Mouse (Mus musculus) midbrain, embryonic 11.5 days (tissue): ENCODE data around the gene Jhy. TPM values are rescaled to one million over a fixed set of nuclear protein-coding genes. Genes with fewer than 3 reads are reported as not detected.

ENCODE experiments used
- ATAC-seq: fragments of 200-750 bp; cut with Nextera tagmentation; 2 replicates; pipeline ENCODE4 v1.8.0; 2017; ENCODE audit warnings: moderate TSS enrichment, moderate library complexity; ENCODE audit not compliant: low FRiP score
- DNase-seq: peaks from one replicate; pipeline ENCODE4 v3.0.0; 2015; ENCODE audit warnings: low spot score; ENCODE audit errors: missing footprints
- H3K27ac ChIP-seq: fragments of 300-500 bp; sonication (generic); 2 replicates; pipeline ENCODE4 v1.5.1; 2014; ENCODE audit warnings: low read depth, low read length
- H3K27me3 ChIP-seq: fragments of 300-500 bp; sonication (generic); 2 replicates; pipeline ENCODE4 v1.6.1; 2014; ENCODE audit warnings: mild to moderate bottlenecking, low read length, moderate library complexity, mixed read lengths; ENCODE audit not compliant: control insufficient read depth, insufficient read depth
- H3K36me3 ChIP-seq: fragments of 300-500 bp; sonication (generic); 2 replicates; pipeline ENCODE4 v1.6.1; 2014; ENCODE audit warnings: mild to moderate bottlenecking, low read length, moderate library complexity, mixed read lengths; ENCODE audit not compliant: control insufficient read depth, insufficient read depth
- H3K4me1 ChIP-seq: fragments of 300-500 bp; sonication (generic); 2 replicates; pipeline ENCODE4 v1.6.1; 2014; ENCODE audit warnings: low read length; ENCODE audit not compliant: control insufficient read depth, insufficient read depth
- H3K4me2 ChIP-seq: fragments of 300-500 bp; sonication (generic); 2 replicates; pipeline ENCODE4 v1.6.1; 2014; ENCODE audit warnings: mild to moderate bottlenecking, moderate library complexity
- H3K4me3 ChIP-seq: fragments of 300-500 bp; sonication (generic); 2 replicates; pipeline ENCODE4 v1.5.1; 2014; ENCODE audit warnings: low read depth, low read length
- H3K9ac ChIP-seq: fragments of 300-500 bp; sonication (generic); 2 replicates; pipeline ENCODE4 v1.6.1; 2014; ENCODE audit warnings: low read length
- H3K9me3 ChIP-seq: fragments of 300-500 bp; sonication (generic); 2 replicates; pipeline ENCODE4 v1.6.1; 2016; ENCODE audit warnings: low read length; ENCODE audit not compliant: control insufficient read depth
- WGBS: fragments of 180-500 bp; shearing (Covaris S2); extraction: QIAGEN DNeasy Blood & Tissue Kit; methylation state at CpG from one replicate; pipeline ENCODE4 v1.1.7; 2014; 5-methylcytosine and 5-hydroxymethylcytosine counted together
- polyA plus RNA-seq: library from polyadenylated mRNA; unstranded; fragments of >200 nt; fragmentation: Nextera tagmentation; extraction: Ambion mirVana; gene quantifications from 2 replicates; pipeline ENCODE4 v1.2.1, GENCODE M21; 2014

Gene Jhy
- polyA plus RNA-seq, 1 experiment from 2014 or later: 3.4 TPM

GRCm38 (mm10) chr9:40947131-40947530 lies 16.8 kb downstream of the Jhy start:
- 66% methylated on average over 4 of the region's 4 CpGs for WGBS
- DNase-seq: peak; percentile 82
- no peaks in the 10 kb centered on the region for H3K4me1 ChIP-seq
- no peaks in the 10 kb centered on the region for H3K36me3 ChIP-seq
- no peak overlapping the region for H3K9ac ChIP-seq
- H3K27ac ChIP-seq: no peak overlapping the region
- H3K4me3 ChIP-seq: no peak overlapping the region
- H3K27me3 ChIP-seq: no peaks in the 10 kb centered on the region
- H3K9me3 ChIP-seq: no peaks in the 10 kb centered on the region
- H3K4me2 ChIP-seq: no peak overlapping the region
- ATAC-seq: no peak

- H3K27ac ChIP-seq: no peak overlapping the region
- DNase-seq (no peak), ATAC-seq (no peak)
- H3K4me3 ChIP-seq: no peak overlapping the region
- 68% methylated on average over 7 of the region's 7 CpGs for WGBS
- H3K9ac ChIP-seq: no peak overlapping the region
- H3K9me3 ChIP-seq: no peaks in the 10 kb centered on the region
- H3K27me3 ChIP-seq: no peaks in the 10 kb centered on the region
- H3K36me3 ChIP-seq: no peaks in the 10 kb centered on the region
- no peaks in the 10 kb centered on the region for H3K4me1 ChIP-seq
- H3K4me2 ChIP-seq: no peak overlapping the region
These were observed 26.5 kb downstream of the Jhy start for GRCm38 (mm10) chr9:40937425-40937824.

GRCm38 (mm10) chr9:40933323-40933722 lies 30.6 kb downstream of the Jhy start:
- no peak overlapping the region for H3K4me2 ChIP-seq
- DNase-seq (no peak), ATAC-seq (no peak)
- WGBS: 75% methylated on average over 3 of the region's 3 CpGs
- no peak overlapping the region for H3K4me3 ChIP-seq
- H3K36me3 ChIP-seq: no peaks in the 10 kb centered on the region
- H3K4me1 ChIP-seq: no peaks in the 10 kb centered on the region
- H3K27me3 ChIP-seq: no peaks in the 10 kb centered on the region
- H3K27ac ChIP-seq: no peak overlapping the region
- no peaks in the 10 kb centered on the region for H3K9me3 ChIP-seq
- H3K9ac ChIP-seq: no peak overlapping the region

- H3K4me2 ChIP-seq: no peak overlapping the region
- no peaks in the 10 kb centered on the region for H3K27me3 ChIP-seq
- WGBS: 82% methylated on average over 17 of the region's 17 CpGs
- H3K36me3 ChIP-seq: no peaks in the 10 kb centered on the region
- no peaks in the 10 kb centered on the region for H3K4me1 ChIP-seq
- H3K9me3 ChIP-seq: no peaks in the 10 kb centered on the region
- ATAC-seq (no peak), DNase-seq (no peak)
- H3K4me3 ChIP-seq: no peak overlapping the region
- H3K9ac ChIP-seq: no peak overlapping the region
- H3K27ac ChIP-seq: no peak overlapping the region
These were observed 36.5 kb downstream of the Jhy start for GRCm38 (mm10) chr9:40927351-40927980.

- DNase-seq: no peak
- ATAC-seq: no peak
- Histone ChIP-seq H3K4me3 (no peak overlapping the region), H3K9ac (no peak overlapping the region), H3K27ac (no peak overlapping the region), H3K36me3 (no peaks in the 10 kb centered on the region), H3K4me2 (no peak overlapping the region), H3K27me3 (peaks cover 3% of the 10 kb centered on the region), H3K4me1 (no peaks in the 10 kb centered on the region), H3K9me3 (no peaks in the 10 kb centered on the region)
- 69% methylated on average over 12 of the region's 12 CpGs for WGBS
These were observed 45.9 kb downstream of the Jhy start for GRCm38 (mm10) chr9:40917871-40918613.

GRCm38 (mm10) chr9:40908915-40909314 lies 55.0 kb downstream of the Jhy start:
- Histone ChIP-seq H3K4me2 (peak overlapping the region; percentile 19; the same call in 1 of the 2 replicates), H3K4me1 (peaks cover 20% of the 10 kb centered on the region), H3K9me3 (no peaks in the 10 kb centered on the region), H3K36me3 (no peaks in the 10 kb centered on the region), H3K27me3 (peaks cover 9% of the 10 kb centered on the region), H3K4me3 (no peak overlapping the region), H3K9ac (no peak overlapping the region), H3K27ac (no peak overlapping the region)
- DNase-seq: peak; percentile 93
- WGBS: 13% methylated on average over 7 of the region's 7 CpGs
- ATAC-seq: peak; percentile 59; the same call in 1 of the 2 replicates

GRCm38 (mm10) chr9:40908411-40908810 lies 55.5 kb downstream of the Jhy start:
- H3K27me3 ChIP-seq: peaks cover 7% of the 10 kb centered on the region

GRCm38 (mm10) chr9:40907413-40907812 lies 56.5 kb downstream of the Jhy start:
- Histone ChIP-seq H3K9ac (no peak overlapping the region), H3K27me3 (peaks cover 7% of the 10 kb centered on the region), H3K4me1 (peaks cover 20% of the 10 kb centered on the region), H3K4me3 (no peak overlapping the region), H3K36me3 (no peaks in the 10 kb centered on the region), H3K4me2 (0 out of 2 replicates have a peak overlapping the region, but pooled peaks have one; percentile 1), H3K9me3 (no peaks in the 10 kb centered on the region), H3K27ac (no peak overlapping the region)
- WGBS: 6% methylated on average over 8 of the region's 8 CpGs
- ATAC-seq (peak; percentile 40; the same call in 1 of the 2 replicates), DNase-seq (peak; percentile 89)

More at GRCm38 (mm10) chr9:40908411-40908810, 55.5 kb downstream of the Jhy start:
- Histone ChIP-seq H3K9me3 (no peaks in the 10 kb centered on the region), H3K9ac (no peak overlapping the region), H3K4me3 (no peak overlapping the region), H3K4me2 (peak overlapping the region; percentile 19; the same call in 1 of the 2 replicates), H3K27ac (no peak overlapping the region), H3K4me1 (peaks cover 20% of the 10 kb centered on the region), H3K36me3 (no peaks in the 10 kb centered on the region)
- WGBS: 9% methylated on average over 8 of the region's 8 CpGs
- DNase-seq (peak; percentile 91), ATAC-seq (no peak)

- Histone ChIP-seq H3K27ac (no peak overlapping the region), H3K4me3 (no peak overlapping the region), H3K27me3 (peaks cover 10% of the 10 kb centered on the region; the same call in 1 of the 2 replicates), H3K36me3 (no peaks in the 10 kb centered on the region), H3K4me1 (no peaks in the 10 kb centered on the region), H3K9me3 (no peaks in the 10 kb centered on the region), H3K4me2 (no peak overlapping the region), H3K9ac (no peak overlapping the region)
- 87% methylated on average over 6 of the region's 6 CpGs for WGBS
- no peak for ATAC-seq
- no peak for DNase-seq
These were observed 71.5 kb downstream of the Jhy start for GRCm38 (mm10) chr9:40892456-40892855.
